Mouse (Mus musculus): ENCODE measurements at regions not wholly inside any gene's neighbourhood (a gene's known extent, or its start where the extent isn't known, plus 50 kb on each side); places are given as distances from the start of the nearest gene placed in this dataset.

- peaks cover 6% of the 10 kb centered on the region for H3K4me1 ChIP-seq (ENCODE audit: control insufficient read depth, insufficient read depth, low read length)
- H3K4me3 ChIP-seq (ENCODE audit: insufficient read depth, low read length): no peak overlapping the region
- no peak for TF ChIP-seq POLR2A (IDR thresholded peaks at IDR 0.05; ENCODE audit: low read depth, low read length)
- TF ChIP-seq CTCF (IDR thresholded peaks at IDR 0.05; ENCODE audit: borderline replicate concordance, insufficient read depth, low read length): no peak
- H3K27ac ChIP-seq (ENCODE audit: insufficient read depth, low read length): peak overlapping the region; percentile 84
Measured at GRCm38 (mm10) chr7:84466479-84466878, 56.5 kb upstream of the Arnt2 start.

GRCm38 (mm10) chr7:84465587-84466202 is 55.7 kb upstream of the Arnt2 start:
- no peak for TF ChIP-seq POLR2A (IDR thresholded peaks at IDR 0.05; ENCODE audit: low read depth, low read length)
- no peak for TF ChIP-seq CTCF (IDR thresholded peaks at IDR 0.05; ENCODE audit: borderline replicate concordance, insufficient read depth, low read length)

More at GRCm38 (mm10) chr7:84465587-84466202, 55.7 kb upstream of the Arnt2 start:
- H3K4me3 ChIP-seq (ENCODE audit: insufficient read depth, low read length): no peak overlapping the region
- H3K27ac ChIP-seq (ENCODE audit: insufficient read depth, low read length): peak overlapping the region; percentile 84
- peaks cover 6% of the 10 kb centered on the region for H3K4me1 ChIP-seq (ENCODE audit: control insufficient read depth, insufficient read depth, low read length)
